ENCODE assay signal across 8 mouse cellular contexts in the genomic region with DNA sequence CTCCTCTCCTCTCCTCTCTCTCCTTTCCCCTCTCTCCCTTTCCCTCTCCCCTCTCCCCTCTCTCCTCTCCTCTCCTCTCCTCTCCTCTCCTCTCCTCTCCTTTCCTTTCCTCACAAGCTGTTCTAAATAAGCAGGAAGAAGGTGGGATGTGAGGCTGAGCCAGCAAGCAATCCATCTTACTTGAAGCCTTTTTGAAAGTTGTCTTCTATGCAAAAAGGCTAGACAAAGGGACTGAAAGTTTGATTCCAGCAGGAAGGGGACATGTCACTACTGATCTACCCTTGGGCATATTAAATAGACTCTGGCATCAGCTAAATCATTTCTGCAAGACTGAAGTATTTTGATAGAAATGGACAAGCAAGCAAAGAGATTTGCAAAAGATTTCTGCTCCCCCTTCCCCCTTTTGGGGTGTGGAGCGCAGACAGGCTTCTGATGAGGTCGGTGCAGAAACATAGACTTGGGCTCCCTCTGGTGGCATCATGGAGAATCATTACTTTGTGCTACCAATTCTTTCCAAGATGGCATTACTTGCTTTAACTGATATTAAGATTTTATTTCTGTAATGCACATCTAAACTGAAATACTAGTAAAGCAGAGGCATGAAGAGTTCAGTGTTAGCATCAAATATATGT.
A peak's percentile ranks its signal among the peaks of the same experiment; 100 is the strongest.
DNase-seq lines count a peak whose midpoint lies in the region; ATAC-seq and TF ChIP-seq lines count a peak whose summit lies in the region.

No protein-coding gene starts in this region.

- no peaks in the 10 kb centered on the region for H3K9me3 ChIP-seq in forebrain, postnatal 0 days (ENCODE audit: low read length)

- H3K36me3 ChIP-seq in forebrain, postnatal 0 days (ENCODE audit: insufficient read depth) = no peaks in the 10 kb centered on the region
- no peaks in the 10 kb centered on the region for H3K36me3 ChIP-seq in small intestine, adult 2 months (ENCODE audit: control insufficient read depth, insufficient read depth, low read length)

- WGBS in forebrain, postnatal 0 days = 3% methylated on average over 2 of the region's 2 CpGs
- 6% methylated on average over 2 of the region's 2 CpGs for WGBS in small intestine, adult 2 months

- TF ChIP-seq POLR2A in small intestine, adult 2 months (IDR thresholded peaks at IDR 0.05; ENCODE audit: low read depth, low read length) = no peak

- H3K4me1 ChIP-seq in forebrain, postnatal 0 days (ENCODE audit: insufficient read depth) = no peaks in the 10 kb centered on the region
- H3K4me1 ChIP-seq in small intestine, adult 2 months (ENCODE audit: control insufficient read depth, insufficient read depth, insufficient read length, low read length) = no peaks in the 10 kb centered on the region

- no peak overlapping the region for H3K9ac ChIP-seq in forebrain, postnatal 0 days

- H3K27me3 ChIP-seq in forebrain, postnatal 0 days (ENCODE audit: insufficient read depth, low read length) = no peaks in the 10 kb centered on the region
- H3K27me3 ChIP-seq in small intestine, adult 2 months (ENCODE audit: control insufficient read depth, insufficient read depth, low read length) = no peaks in the 10 kb centered on the region

- DNase-seq in gastrocnemius, adult 2 months = peak; percentile 12
- DNase-seq in gastrocnemius, adult 18-20 months (ENCODE audit: low spot score) = no peak
- DNase-seq in A20 (ENCODE audit: low read depth, low spot score) = peak; percentile 1
- peak; percentile 6 for DNase-seq in c-Kit-positive CD71-positive TER-119-positive erythroid progenitor cells, embryonic 14.5 days (ENCODE audit: low spot score)
- peak; percentile 85 for DNase-seq in forebrain, postnatal 0 days
- peak; percentile 19 for DNase-seq in kidney, postnatal 14 days
- DNase-seq in mesoderm, embryonic 11.5 days (ENCODE audit: low read depth, low spot score) = peak; percentile 73

- no peak overlapping the region for H3K4me3 ChIP-seq in gastrocnemius, adult 2 months
- no peak overlapping the region for H3K4me3 ChIP-seq in forebrain, postnatal 0 days (ENCODE audit: low read depth, low read length)
- no peak overlapping the region for H3K4me3 ChIP-seq in small intestine, adult 2 months (ENCODE audit: low read depth, low read length)

- intact Hi-C loops in gastrocnemius, adult 2 months (cut with DNase I) = no loop called here

- peak; percentile 94 for ATAC-seq in forebrain, postnatal 0 days

- H3K27ac ChIP-seq in gastrocnemius, adult 2 months = no peak overlapping the region
- no peak overlapping the region for H3K27ac ChIP-seq in forebrain, postnatal 0 days (ENCODE audit: low read depth, low read length)
- no peak overlapping the region for H3K27ac ChIP-seq in small intestine, adult 2 months (ENCODE audit: insufficient read depth, low read depth, low read length)

- H3K4me2 ChIP-seq in forebrain, postnatal 0 days (ENCODE audit: low read depth) = no peak overlapping the region

- peak; percentile 49 for TF ChIP-seq CTCF in gastrocnemius, adult 2 months (IDR thresholded peaks at IDR 0.05)
- peak; percentile 83 for TF ChIP-seq CTCF in forebrain, postnatal 0 days (IDR thresholded peaks at IDR 0.05; ENCODE audit: low read depth)
- peak; percentile 40; the same call in 1 of the 2 replicates for TF ChIP-seq CTCF in small intestine, adult 2 months (IDR thresholded peaks at IDR 0.05; ENCODE audit: extremely low read depth, insufficient read length, insufficient replicate concordance, low read depth, low read length)
